Mouse (Mus musculus): ENCODE data around the gene Tnfaip6. TPM values are rescaled to one million over a fixed set of nuclear protein-coding genes. Genes with fewer than 3 reads are reported as not detected.
A peak's percentile ranks its signal among the peaks of the same experiment; 100 is the strongest.

Tnfaip6 gene
- polyA plus RNA-seq, 1 experiment from 2014 or later = 68.6 TPM

DNA sequence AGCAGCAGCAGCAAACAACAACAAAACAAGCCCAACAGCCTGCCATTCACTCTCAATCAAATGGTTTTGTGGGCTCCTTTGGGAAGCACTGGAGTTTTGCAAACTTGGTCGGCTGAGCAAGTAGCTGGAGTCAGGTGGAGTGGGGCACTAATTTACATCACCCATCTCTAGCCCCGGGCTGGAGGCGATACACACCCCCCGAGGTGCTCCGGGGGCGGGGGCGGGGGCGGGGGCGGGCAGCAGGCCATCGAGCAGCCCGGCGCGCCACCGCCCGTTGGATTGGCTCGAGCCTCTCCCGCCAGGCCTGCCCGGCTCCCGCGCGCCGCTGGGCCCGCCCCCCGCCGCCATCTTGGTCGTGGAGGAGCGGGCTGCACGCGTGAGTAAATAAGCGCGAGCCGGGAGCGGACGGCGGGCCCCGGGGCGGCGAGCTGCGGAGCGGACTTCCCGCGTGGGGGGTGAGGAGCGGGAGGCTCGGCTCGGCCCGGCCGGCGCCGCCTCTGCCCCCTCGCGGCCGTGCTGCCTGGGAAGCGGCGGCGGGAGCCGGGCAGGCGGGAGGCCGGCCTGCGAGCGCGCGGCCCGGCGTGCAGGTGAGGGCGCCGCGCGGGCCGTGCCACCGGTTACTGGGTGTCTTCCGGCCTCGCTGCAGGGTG lies 34.8 kb downstream of the Tnfaip6 start, which contains the start of gene Rif1:
Gene Rif1 (plus strand): TSS at position 342 of the 650 bp plus-strand sequence.
- Histone ChIP-seq H3K4me1 (ENCODE audit: control insufficient read depth, insufficient read depth, low read length) (no peaks in the 10 kb centered on the region), H3K9ac (replicated peaks; ENCODE audit: low read length) (peak within 1 kb of the TSS; percentile 96), H3K4me2 (ENCODE audit: low read depth, low read length) (peak within 1 kb of the TSS; percentile 63), H3K27me3 (ENCODE audit: control insufficient read depth, insufficient read depth, low read length) (no peaks in the 10 kb centered on the region), H3K4me3 (ENCODE audit: low read depth, low read length) (peak within 1 kb of the TSS; percentile 99), H3K9me3 (replicated peaks; ENCODE audit: control insufficient read depth, low read length) (no peaks in the 10 kb centered on the region), H3K27ac (replicated peaks; ENCODE audit: low read depth, low read length) (peak within 1 kb of the TSS; percentile 84), H3K36me3 (replicated peaks; ENCODE audit: control insufficient read depth, insufficient read depth, low read depth, low read length) (peaks cover 3% of the 10 kb centered on the region)
- 0% methylated on average over 56 of the region's 72 CpGs for WGBS
- DNase-seq (ENCODE audit: low spot score) = peak; percentile 91
- ATAC-seq (replicated peaks; ENCODE audit: insufficient number of reproducible peaks, low FRiP score, low TSS enrichment, low read depth) = peak; percentile 94

DNA sequence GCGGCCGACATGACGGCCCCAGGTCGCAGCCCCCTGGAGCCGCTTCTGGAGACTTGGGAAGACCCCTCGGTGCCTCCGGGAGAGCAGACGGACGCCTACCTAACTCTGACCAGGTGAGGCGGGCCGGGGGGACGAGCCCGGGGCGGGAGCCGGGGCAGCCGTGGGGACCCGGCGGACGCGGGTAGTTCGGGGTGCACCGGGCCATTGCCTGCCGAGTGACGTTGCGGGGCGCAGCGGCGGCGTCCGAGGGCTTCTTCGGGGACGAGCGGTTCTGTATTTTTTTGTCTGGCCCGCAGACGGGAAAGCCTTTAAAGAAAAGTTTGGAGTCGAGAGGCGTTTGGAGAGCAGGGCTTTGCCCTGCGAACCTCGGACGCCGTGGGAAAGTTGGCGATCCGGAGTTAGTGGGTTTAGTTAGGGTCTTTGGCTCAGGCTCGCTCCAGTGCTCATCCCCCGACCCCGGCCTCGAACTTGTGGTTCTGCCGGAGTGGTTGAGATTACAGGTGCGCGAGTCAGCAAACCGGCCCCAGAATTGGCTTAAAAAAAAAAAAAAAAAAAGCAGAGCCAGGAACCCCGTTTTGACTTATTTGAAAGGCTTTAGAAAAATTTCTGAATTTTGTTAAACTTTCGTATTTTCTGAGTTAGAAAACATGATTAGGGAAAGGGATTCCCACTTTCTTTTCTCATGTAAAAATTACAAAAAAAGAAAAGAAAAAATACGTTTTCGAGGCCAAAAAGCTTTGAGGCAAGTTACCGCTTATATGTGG lies 35.5 kb downstream of the Tnfaip6 start:
- Histone ChIP-seq H3K4me2 (ENCODE audit: low read depth, low read length) (peak overlapping the region; percentile 63), H3K9ac (replicated peaks; ENCODE audit: low read length) (peak overlapping the region; percentile 96), H3K9me3 (replicated peaks; ENCODE audit: control insufficient read depth, low read length) (no peaks in the 10 kb centered on the region), H3K36me3 (replicated peaks; ENCODE audit: control insufficient read depth, insufficient read depth, low read depth, low read length) (peaks cover 3% of the 10 kb centered on the region), H3K27me3 (ENCODE audit: control insufficient read depth, insufficient read depth, low read length) (no peaks in the 10 kb centered on the region), H3K27ac (replicated peaks; ENCODE audit: low read depth, low read length) (peak overlapping the region; percentile 84), H3K4me1 (ENCODE audit: control insufficient read depth, insufficient read depth, low read length) (no peaks in the 10 kb centered on the region), H3K4me3 (ENCODE audit: low read depth, low read length) (peak overlapping the region; percentile 99)
- peak; percentile 61 for ATAC-seq (replicated peaks; ENCODE audit: insufficient number of reproducible peaks, low FRiP score, low TSS enrichment, low read depth)
- peak; percentile 42 for DNase-seq (ENCODE audit: low spot score)
- 2% methylated on average over 51 of the region's 56 CpGs for WGBS

DNA sequence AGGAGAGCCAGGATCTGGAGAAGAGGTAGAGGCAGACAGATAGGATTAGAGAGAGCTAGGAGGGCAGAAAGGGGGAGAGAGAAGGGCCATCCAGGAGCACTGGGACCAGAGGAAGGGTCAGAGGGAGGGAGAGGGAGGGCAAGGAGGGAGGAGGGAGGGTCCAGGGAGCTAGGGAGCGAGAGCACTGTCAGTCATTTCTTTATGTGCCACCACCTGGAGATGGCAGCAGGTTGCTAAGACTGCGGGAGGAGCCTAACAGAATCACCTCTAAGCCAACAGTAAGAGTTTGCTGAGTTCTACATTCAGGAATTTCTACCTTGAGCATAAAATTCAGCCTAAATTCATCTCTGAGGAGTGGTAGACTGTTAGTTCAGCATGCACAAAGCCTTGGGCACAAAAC lies 40.9 kb downstream of the Tnfaip6 start:
- 89% methylated on average over 2 of the region's 2 CpGs for WGBS
- H3K36me3 ChIP-seq (replicated peaks; ENCODE audit: control insufficient read depth, insufficient read depth, low read depth, low read length) = peaks cover 9% of the 10 kb centered on the region

DNA sequence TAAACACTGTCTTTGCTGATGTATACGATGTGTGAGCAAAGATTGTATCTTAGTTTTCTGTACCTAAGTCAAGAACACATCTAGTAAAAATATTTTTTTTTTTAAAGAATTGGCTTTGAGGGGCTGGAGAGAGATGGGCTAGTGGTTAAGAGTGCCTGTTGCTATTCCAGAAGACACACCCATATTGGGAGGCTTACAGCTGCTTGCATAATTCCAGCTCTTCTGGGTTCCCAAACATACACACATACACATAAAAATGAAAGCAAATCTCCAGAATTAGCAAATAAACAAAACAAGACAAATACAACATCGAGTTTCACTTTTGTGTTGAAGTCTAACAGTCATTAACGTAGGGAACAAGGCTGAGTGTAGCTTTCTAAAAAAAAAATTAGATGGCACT lies 46.2 kb downstream of the Tnfaip6 start:
- Histone ChIP-seq H3K4me2 (ENCODE audit: low read depth, low read length) (no peak overlapping the region), H3K4me3 (ENCODE audit: low read depth, low read length) (no peak overlapping the region), H3K27me3 (ENCODE audit: control insufficient read depth, insufficient read depth, low read length) (no peaks in the 10 kb centered on the region), H3K36me3 (replicated peaks; ENCODE audit: control insufficient read depth, insufficient read depth, low read depth, low read length) (peaks cover 3% of the 10 kb centered on the region), H3K9me3 (replicated peaks; ENCODE audit: control insufficient read depth, low read length) (no peaks in the 10 kb centered on the region), H3K27ac (replicated peaks; ENCODE audit: low read depth, low read length) (no peak overlapping the region), H3K4me1 (ENCODE audit: control insufficient read depth, insufficient read depth, low read length) (no peaks in the 10 kb centered on the region), H3K9ac (replicated peaks; ENCODE audit: low read length) (no peak overlapping the region)
- DNase-seq (ENCODE audit: low spot score) (no peak), ATAC-seq (replicated peaks; ENCODE audit: insufficient number of reproducible peaks, low FRiP score, low TSS enrichment, low read depth) (no peak)
- WGBS = 97% methylated on average over 3 of the region's 3 CpGs

More for the DNA sequence above, 40.9 kb downstream of the Tnfaip6 start:
- no peak overlapping the region for H3K27ac ChIP-seq (replicated peaks; ENCODE audit: low read depth, low read length)
- ATAC-seq (replicated peaks; ENCODE audit: insufficient number of reproducible peaks, low FRiP score, low TSS enrichment, low read depth) = no peak
- H3K27me3 ChIP-seq (ENCODE audit: control insufficient read depth, insufficient read depth, low read length) = no peaks in the 10 kb centered on the region
- no peaks in the 10 kb centered on the region for H3K9me3 ChIP-seq (replicated peaks; ENCODE audit: control insufficient read depth, low read length)
- no peak for DNase-seq (ENCODE audit: low spot score)
- no peak overlapping the region for H3K4me3 ChIP-seq (ENCODE audit: low read depth, low read length)
- H3K4me1 ChIP-seq (ENCODE audit: control insufficient read depth, insufficient read depth, low read length) = no peaks in the 10 kb centered on the region
- no peak overlapping the region for H3K9ac ChIP-seq (replicated peaks; ENCODE audit: low read length)
- H3K4me2 ChIP-seq (ENCODE audit: low read depth, low read length) = no peak overlapping the region

DNA sequence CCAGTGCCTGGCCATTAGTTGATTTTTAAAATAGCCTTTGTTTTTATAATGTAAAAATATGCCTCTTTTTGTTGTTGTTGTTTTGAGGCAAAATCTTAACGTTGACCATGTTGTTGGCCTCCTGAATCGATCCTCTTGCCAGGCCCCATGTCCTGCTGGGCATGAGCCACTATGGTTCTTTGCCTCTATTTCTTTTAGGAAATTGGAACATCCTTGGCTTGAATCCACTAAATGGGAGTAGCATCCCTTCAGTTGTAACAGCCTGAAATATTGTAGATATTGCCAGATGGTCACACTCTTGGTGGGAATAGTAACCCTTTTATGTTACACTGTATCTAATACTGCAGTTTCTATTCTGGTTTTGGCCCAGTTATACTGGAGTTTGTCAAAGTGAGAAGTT lies 46.8 kb downstream of the Tnfaip6 start:
- no peaks in the 10 kb centered on the region for H3K9me3 ChIP-seq (replicated peaks; ENCODE audit: control insufficient read depth, low read length)
- no peak for ATAC-seq (replicated peaks; ENCODE audit: insufficient number of reproducible peaks, low FRiP score, low TSS enrichment, low read depth)
- H3K27me3 ChIP-seq (ENCODE audit: control insufficient read depth, insufficient read depth, low read length) = no peaks in the 10 kb centered on the region
- peaks cover 3% of the 10 kb centered on the region for H3K36me3 ChIP-seq (replicated peaks; ENCODE audit: control insufficient read depth, insufficient read depth, low read depth, low read length)
- no peak overlapping the region for H3K9ac ChIP-seq (replicated peaks; ENCODE audit: low read length)
- no peak overlapping the region for H3K4me2 ChIP-seq (ENCODE audit: low read depth, low read length)
- H3K4me1 ChIP-seq (ENCODE audit: control insufficient read depth, insufficient read depth, low read length) = no peaks in the 10 kb centered on the region
- H3K4me3 ChIP-seq (ENCODE audit: low read depth, low read length) = no peak overlapping the region
- WGBS = 92% methylated on average over 2 of the region's 2 CpGs
- no peak overlapping the region for H3K27ac ChIP-seq (replicated peaks; ENCODE audit: low read depth, low read length)
- DNase-seq (ENCODE audit: low spot score) = no peak

Other genes with a start within 250 kb of the Tnfaip6 start
- gene Rbm43, start 102.8 kb upstream of the Tnfaip6 start, polyA plus RNA-seq (2014; fragmentation: Nextera tagmentation; extraction: Ambion mirVana) = 12.9 and 13.5 TPM in 2 replicates
- gene Nmi, start 64.5 kb upstream of the Tnfaip6 start, polyA plus RNA-seq (2014; fragmentation: Nextera tagmentation; extraction: Ambion mirVana) = 11.5 and 11.7 TPM in 2 replicates
- 47.1 and 52.9 TPM in 2 replicates for gene Rif1, start 34.8 kb downstream of the Tnfaip6 start, polyA plus RNA-seq (2014; fragmentation: Nextera tagmentation; extraction: Ambion mirVana)

All from embryonic facial prominence, embryonic 11.5 days (tissue).